Mouse (Mus musculus) hindbrain, embryonic 14.5 days (tissue): ENCODE measurements around the gene Ncoa3. TPM values are rescaled to one million over a fixed set of nuclear protein-coding genes. Genes with fewer than 3 reads are reported as not detected.

Experiments
- ATAC-seq: fragments of 200-750 bp; cut with Nextera tagmentation; 2 replicates; pipeline ENCODE4 v1.8.0; 2017; ENCODE audit warnings: moderate number of reproducible peaks, mild to moderate bottlenecking, moderate TSS enrichment, moderate library complexity; ENCODE audit not compliant: low FRiP score
- DNase-seq: peaks from one replicate; pipeline ENCODE4 v3.0.0-alpha.2; 2015; ENCODE audit warnings: low spot score
- H3K27ac ChIP-seq: fragments of 300-500 bp; sonication (generic); 2 replicates; pipeline ENCODE4 v1.5.1; 2014; ENCODE audit warnings: mild to moderate bottlenecking, moderate library complexity
- H3K27me3 ChIP-seq: fragments of 300-500 bp; sonication (generic); 2 replicates; pipeline ENCODE4 v1.6.1; 2014; ENCODE audit warnings: mild to moderate bottlenecking, low read length, mixed read lengths; ENCODE audit not compliant: control insufficient read depth, insufficient read depth
- H3K36me3 ChIP-seq: fragments of 300-500 bp; sonication (generic); replicated peaks from 2 replicates; pipeline ENCODE4 v1.6.1; 2014; ENCODE audit not compliant: control insufficient read depth, insufficient read depth
- H3K4me1 ChIP-seq: fragments of 300-500 bp; sonication (generic); replicated peaks from 2 replicates; pipeline ENCODE4 v1.6.1; 2014; ENCODE audit warnings: antibody characterized with exemption, low read length, mixed read lengths; ENCODE audit not compliant: control insufficient read depth, insufficient read depth
- H3K4me2 ChIP-seq: fragments of 300-500 bp; sonication (generic); replicated peaks from 2 replicates; pipeline ENCODE4 v1.6.1; 2014; ENCODE audit warnings: mild to moderate bottlenecking, moderate library complexity
- H3K4me3 ChIP-seq: fragments of 300-500 bp; sonication (generic); replicated peaks from 2 replicates; pipeline ENCODE4 v1.5.1; 2014; ENCODE audit warnings: mild to moderate bottlenecking, low read length
- H3K9ac ChIP-seq: fragments of 300-500 bp; sonication (generic); 2 replicates; pipeline ENCODE4 v1.6.1; 2014
- H3K9me3 ChIP-seq: fragments of 300-500 bp; sonication (generic); 2 replicates; pipeline ENCODE4 v1.6.1; 2016; ENCODE audit warnings: low read length; ENCODE audit not compliant: control insufficient read depth
- WGBS: fragments of 180-500 bp; shearing (Covaris S2); extraction: QIAGEN DNeasy Blood & Tissue Kit; methylation state at CpG from one replicate; pipeline ENCODE4 v1.1.7; 2014; 5-methylcytosine and 5-hydroxymethylcytosine counted together
- polyA plus RNA-seq: library from polyadenylated mRNA; unstranded; fragments of >200 nt; fragmentation: Nextera tagmentation; extraction: Ambion mirVana; gene quantifications from 2 replicates; pipeline ENCODE4 v1.2.1, GENCODE M21; 2014

The Ncoa3 gene
- polyA plus RNA-seq, 1 experiment from 2014 or later: 15.5 TPM

DNA sequence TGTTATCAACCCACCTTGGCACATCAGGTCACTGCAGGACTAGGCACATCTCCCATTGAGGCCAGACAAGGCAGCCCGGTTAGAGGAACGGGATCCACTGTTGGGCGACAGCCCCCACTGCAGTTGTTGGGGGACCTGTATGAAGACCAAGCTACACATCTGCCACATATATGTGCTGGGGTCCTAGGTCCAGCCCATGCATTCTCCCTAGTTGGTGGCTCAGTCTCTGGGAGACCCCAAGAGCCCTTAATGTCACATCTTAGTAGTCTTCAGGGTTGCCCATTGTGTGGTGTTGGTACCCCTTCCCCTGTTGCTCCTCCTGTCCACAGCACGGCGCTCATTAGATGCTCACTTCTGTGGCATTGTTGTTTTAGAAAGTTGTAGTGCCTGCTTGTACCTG is 40.2 kb downstream of the Ncoa3 start:
- Histone ChIP-seq H3K27me3 (no peaks in the 10 kb centered on the region), H3K4me2 (no peak overlapping the region), H3K9ac (no peak overlapping the region), H3K4me3 (no peak overlapping the region), H3K4me1 (peaks cover 26% of the 10 kb centered on the region), H3K9me3 (no peaks in the 10 kb centered on the region), H3K27ac (no peak overlapping the region), H3K36me3 (peaks cover 11% of the 10 kb centered on the region; the same call in 1 of the 2 replicates)
- DNase-seq: no peak
- WGBS: 92% methylated on average over 5 of the region's 5 CpGs
- no peak for ATAC-seq

DNA sequence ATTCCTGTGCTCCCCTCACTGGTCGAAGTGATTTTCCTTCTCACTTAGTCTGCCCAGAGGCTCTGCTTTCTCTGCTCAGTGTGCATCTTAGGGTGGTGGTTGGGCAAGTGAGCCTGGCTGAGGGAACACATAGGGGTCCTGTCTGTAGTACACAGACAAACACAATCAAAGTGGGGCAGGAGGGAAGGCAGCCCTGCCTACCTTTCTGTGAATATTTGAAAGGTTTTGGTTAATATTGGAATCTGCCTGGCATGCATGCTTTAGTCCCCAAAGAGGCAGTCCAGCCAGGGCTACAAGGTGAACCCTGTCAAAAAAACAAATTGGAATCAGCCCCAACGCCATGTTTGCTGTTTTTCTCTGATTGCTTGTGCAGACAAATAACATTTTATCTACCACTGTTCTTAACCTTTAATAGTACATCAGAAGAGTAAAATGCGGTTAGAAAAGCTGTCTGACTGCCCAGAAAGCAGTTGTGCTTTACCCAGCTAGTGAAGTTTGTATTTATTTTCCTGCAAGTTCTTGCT is 42.6 kb downstream of the Ncoa3 start:
- WGBS: 68% methylated on average over 3 of the region's 3 CpGs
- ATAC-seq: no peak

DNA sequence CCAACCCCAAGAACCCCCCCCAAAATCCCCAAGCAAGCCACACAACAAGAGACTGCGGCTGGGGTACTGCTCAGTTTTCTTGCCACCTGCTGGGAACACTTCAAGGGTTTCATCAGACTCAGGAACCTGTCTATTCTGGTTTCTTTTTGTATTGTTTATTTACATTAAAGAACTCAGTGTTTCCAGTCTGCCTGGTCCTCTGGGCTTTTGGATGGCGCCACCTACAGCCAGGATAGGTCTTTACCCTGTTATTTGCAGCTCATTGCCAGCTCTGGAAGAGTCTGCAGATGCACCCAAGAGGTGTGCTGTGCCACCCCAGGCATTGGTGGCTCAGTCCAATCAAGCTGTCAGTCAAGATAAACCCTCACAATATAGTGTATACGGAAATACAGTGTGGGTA is 43.3 kb downstream of the Ncoa3 start:
- no peaks in the 10 kb centered on the region for H3K27me3 ChIP-seq
- WGBS: 61% methylated on average over 3 of the region's 3 CpGs
- no peak overlapping the region for H3K4me2 ChIP-seq
- DNase-seq (no peak), ATAC-seq (no peak)
- H3K4me1 ChIP-seq: peaks cover 9% of the 10 kb centered on the region
- H3K9me3 ChIP-seq: no peaks in the 10 kb centered on the region
- H3K9ac ChIP-seq: no peak overlapping the region
- H3K4me3 ChIP-seq: no peak overlapping the region
- H3K27ac ChIP-seq: no peak overlapping the region
- peaks cover 11% of the 10 kb centered on the region; the same call in 1 of the 2 replicates for H3K36me3 ChIP-seq

More for the DNA sequence above, 42.6 kb downstream of the Ncoa3 start:
- Histone ChIP-seq H3K9ac (no peak overlapping the region), H3K36me3 (peaks cover 11% of the 10 kb centered on the region; the same call in 1 of the 2 replicates), H3K4me2 (no peak overlapping the region), H3K27ac (no peak overlapping the region), H3K27me3 (no peaks in the 10 kb centered on the region), H3K4me3 (no peak overlapping the region), H3K9me3 (no peaks in the 10 kb centered on the region), H3K4me1 (peaks cover 16% of the 10 kb centered on the region)
- no peak for DNase-seq

DNA sequence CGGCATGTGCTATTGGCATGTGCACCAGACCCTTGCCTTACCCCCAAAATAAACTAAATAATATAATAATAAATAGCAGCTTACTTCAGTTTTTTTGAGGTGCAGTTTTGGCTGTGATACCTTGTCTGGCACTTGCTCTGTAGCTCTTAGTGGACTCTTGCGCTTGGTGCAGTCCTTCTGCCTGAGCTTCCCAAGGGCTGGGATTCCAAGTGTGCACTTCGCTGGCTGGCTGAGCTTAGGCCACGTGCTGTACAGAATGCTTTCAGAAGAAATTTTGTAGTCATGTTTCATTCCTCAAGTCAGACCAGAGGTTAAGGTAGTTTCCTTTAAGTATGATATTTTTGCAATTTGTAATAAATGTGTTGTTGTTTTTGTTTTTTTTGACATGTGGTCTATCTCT is 47.2 kb downstream of the Ncoa3 start:
- ATAC-seq (no peak), DNase-seq (no peak)
- Histone ChIP-seq H3K27me3 (no peaks in the 10 kb centered on the region), H3K9me3 (no peaks in the 10 kb centered on the region), H3K4me1 (no peaks in the 10 kb centered on the region), H3K27ac (no peak overlapping the region), H3K9ac (no peak overlapping the region), H3K4me2 (no peak overlapping the region), H3K4me3 (no peak overlapping the region), H3K36me3 (peaks cover 11% of the 10 kb centered on the region; the same call in 1 of the 2 replicates)
- WGBS: 91% methylated on average over 4 of the region's 4 CpGs

DNA sequence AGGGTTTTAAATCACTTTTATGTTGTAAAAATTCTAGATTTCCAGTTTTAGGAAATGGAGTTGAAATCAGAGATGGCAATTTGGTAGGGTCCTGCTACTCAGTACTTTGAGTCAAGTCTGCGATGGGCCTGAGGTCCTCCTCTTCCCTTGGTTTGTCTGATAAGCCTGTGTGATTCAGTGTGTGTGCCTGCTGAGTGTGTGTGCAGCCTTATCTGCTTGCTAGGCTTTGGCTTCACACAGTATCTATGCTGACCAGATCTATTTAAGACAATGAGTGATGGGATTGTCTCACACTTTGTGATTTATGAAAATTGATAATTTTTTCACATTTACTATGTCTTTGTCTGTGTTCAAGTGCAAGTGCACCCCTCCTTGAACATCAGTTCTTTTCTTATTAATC is 50.1 kb downstream of the Ncoa3 start:
- H3K27me3 ChIP-seq: no peaks in the 10 kb centered on the region
- H3K4me1 ChIP-seq: no peaks in the 10 kb centered on the region
- 90% methylated on average over 1 of the region's 1 CpGs for WGBS
- H3K9me3 ChIP-seq: no peaks in the 10 kb centered on the region
- ATAC-seq: no peak
- peaks cover 2% of the 10 kb centered on the region; the same call in 1 of the 2 replicates for H3K36me3 ChIP-seq
- H3K9ac ChIP-seq: no peak overlapping the region
- DNase-seq: no peak
- H3K27ac ChIP-seq: no peak overlapping the region
- no peak overlapping the region for H3K4me2 ChIP-seq
- H3K4me3 ChIP-seq: no peak overlapping the region

DNA sequence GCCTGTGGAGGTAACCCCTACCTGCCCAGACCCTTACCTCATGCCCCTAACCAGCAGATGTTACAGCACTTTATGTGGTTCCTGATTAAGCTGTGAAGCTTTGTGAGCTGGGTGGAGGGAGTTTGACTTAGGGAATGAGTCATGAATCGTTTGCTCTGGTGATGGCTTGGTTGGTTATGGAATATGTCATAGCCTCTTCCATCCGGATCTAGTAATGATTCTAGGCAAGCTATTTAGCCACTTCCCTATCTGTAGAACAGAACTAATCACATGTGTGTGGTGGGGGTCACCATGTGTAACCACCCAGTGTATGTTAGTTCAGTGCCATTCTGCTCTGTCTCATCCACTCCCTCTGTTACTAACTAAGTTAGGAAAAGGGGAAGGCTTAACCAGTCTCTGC is 52.6 kb downstream of the Ncoa3 start:
- no peak overlapping the region for H3K4me3 ChIP-seq
- no peak for DNase-seq
- H3K27me3 ChIP-seq: no peaks in the 10 kb centered on the region
- H3K4me1 ChIP-seq: no peaks in the 10 kb centered on the region
- peaks cover 22% of the 10 kb centered on the region for H3K36me3 ChIP-seq
- no peak overlapping the region for H3K4me2 ChIP-seq
- 78% methylated on average over 2 of the region's 2 CpGs for WGBS
- no peaks in the 10 kb centered on the region for H3K9me3 ChIP-seq
- no peak for ATAC-seq
- H3K27ac ChIP-seq: no peak overlapping the region
- no peak overlapping the region for H3K9ac ChIP-seq

DNA sequence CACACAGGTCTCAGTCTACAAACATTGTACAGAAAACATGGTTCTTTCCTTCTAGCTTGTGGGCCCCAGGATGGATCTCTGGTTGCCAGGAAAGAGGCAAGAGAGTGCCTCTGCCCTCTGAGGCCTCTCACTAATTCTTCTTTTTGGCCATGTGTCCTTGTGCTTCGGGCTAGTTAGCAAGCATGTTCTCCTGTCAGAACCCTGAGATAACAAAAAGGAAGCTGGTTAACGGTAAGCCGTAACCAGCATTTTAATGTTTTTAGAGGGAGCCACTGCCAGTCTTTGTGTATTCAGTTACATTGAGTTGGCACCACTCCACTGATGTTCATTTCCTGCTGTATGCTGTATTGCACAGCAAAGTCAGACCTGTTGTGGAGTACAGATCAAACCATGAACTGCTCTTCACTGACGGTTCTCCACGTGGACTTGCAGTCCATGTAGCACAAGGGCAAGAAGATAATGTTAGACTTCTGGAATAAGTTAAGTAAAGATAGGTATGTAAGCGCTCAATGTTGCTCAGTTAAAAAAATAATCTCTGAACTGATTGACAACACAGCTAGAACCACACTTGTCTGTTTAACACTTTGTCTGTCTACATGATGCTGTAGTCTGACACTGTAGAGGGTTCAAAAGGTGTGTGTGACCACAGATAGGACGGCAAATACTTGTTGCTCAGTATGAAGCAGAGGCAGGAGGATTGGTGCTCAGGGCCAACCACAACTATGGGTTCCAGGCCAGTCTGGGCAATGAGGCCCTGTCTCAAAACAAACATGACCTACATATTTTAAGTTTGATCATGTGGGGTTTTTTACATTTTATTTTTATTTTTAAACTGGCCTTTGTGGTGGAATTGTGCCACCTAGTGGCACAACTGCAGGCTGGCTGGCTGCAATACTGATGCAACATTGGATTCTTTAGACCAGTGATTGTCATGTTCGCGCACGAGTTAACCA is 53.4 kb downstream of the Ncoa3 start:
- H3K4me3 ChIP-seq: no peak overlapping the region
- DNase-seq (no peak), ATAC-seq (no peak)
- 72% methylated on average over 10 of the region's 10 CpGs for WGBS
- no peaks in the 10 kb centered on the region for H3K27me3 ChIP-seq
- H3K9ac ChIP-seq: no peak overlapping the region
- H3K4me2 ChIP-seq: no peak overlapping the region
- H3K4me1 ChIP-seq: no peaks in the 10 kb centered on the region
- no peak overlapping the region for H3K27ac ChIP-seq
- H3K9me3 ChIP-seq: no peaks in the 10 kb centered on the region
- peaks cover 30% of the 10 kb centered on the region for H3K36me3 ChIP-seq

DNA sequence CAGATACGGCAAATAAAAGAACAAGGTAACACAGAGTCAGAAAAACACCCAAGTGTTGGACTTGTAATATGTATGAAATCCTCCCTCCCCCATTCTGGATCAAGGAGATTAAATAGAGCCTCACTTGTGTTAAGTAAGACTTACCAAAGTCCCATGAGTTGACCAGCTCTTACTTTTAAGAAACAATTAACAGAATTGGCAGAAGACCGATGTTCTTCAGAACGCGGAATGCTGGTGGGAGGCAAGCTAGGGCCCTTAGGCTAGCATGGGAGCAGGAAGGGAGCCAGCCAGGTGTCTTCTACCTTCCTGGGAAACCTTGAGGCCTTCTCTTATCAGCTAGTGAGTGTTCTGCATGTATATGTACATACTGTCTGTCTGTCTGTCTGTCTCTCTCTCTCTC is 55.5 kb downstream of the Ncoa3 start:
- DNase-seq (no peak), ATAC-seq (no peak)
- H3K9me3 ChIP-seq: no peaks in the 10 kb centered on the region
- no peaks in the 10 kb centered on the region for H3K27me3 ChIP-seq
- H3K27ac ChIP-seq: no peak overlapping the region
- no peak overlapping the region for H3K4me2 ChIP-seq
- H3K36me3 ChIP-seq: peaks cover 50% of the 10 kb centered on the region
- 96% methylated on average over 4 of the region's 4 CpGs for WGBS
- no peaks in the 10 kb centered on the region for H3K4me1 ChIP-seq
- no peak overlapping the region for H3K4me3 ChIP-seq
- H3K9ac ChIP-seq: no peak overlapping the region

DNA sequence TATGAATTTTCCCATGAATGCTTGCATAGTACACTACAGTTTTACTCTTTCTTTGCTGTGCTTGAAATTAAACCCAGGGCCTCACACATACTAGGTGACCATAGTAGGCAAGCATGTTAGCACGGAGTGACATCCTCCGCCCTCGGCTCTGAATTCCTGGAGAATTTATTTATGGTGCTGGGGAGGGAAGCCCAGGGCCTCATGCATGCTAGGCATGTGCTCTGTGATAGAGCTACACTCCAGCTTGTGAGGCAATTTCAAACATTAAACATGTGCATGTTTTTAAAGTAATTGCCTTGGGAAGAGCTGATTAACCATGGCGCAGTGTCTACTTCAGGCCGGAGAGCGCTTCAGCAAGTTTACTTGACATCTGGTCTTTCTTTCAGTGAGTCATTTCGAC is 56.4 kb downstream of the Ncoa3 start:
- no peak overlapping the region for H3K27ac ChIP-seq
- ATAC-seq (no peak), DNase-seq (no peak)
- peaks cover 59% of the 10 kb centered on the region for H3K36me3 ChIP-seq
- H3K4me2 ChIP-seq: no peak overlapping the region
- H3K9ac ChIP-seq: no peak overlapping the region
- H3K4me1 ChIP-seq: no peaks in the 10 kb centered on the region
- no peak overlapping the region for H3K4me3 ChIP-seq
- no peaks in the 10 kb centered on the region for H3K27me3 ChIP-seq
- H3K9me3 ChIP-seq: no peaks in the 10 kb centered on the region
- 88% methylated on average over 7 of the region's 7 CpGs for WGBS
